27 mouse cellular contexts compared by ENCODE assay signal in genomic region chr7:6204200-6204599, GRCm38 (mm10). TPM values are rescaled to one million over a fixed set of nuclear protein-coding genes. Genes with fewer than 3 reads are reported as not detected.
"Had no signal": no experiment of that assay in that cellular context is flagged by ENCODE, and none has a peak within 500 bp of the region (broad histone marks: within the 10 kb centered on the region; RNA-seq: fewer than 3 reads in every experiment).

No protein-coding gene starts in this region.

- H3K9ac ChIP-seq: lung, embryonic 14.5 days; midbrain, embryonic 12.5 days; neural tube, embryonic 13.5 days; neural tube, embryonic 15.5 days had no signal

- DNase-seq: lung, adult 18-20 months; lung, embryonic 14.5 days; lung, postnatal 10 days; lung, postnatal 4 days; midbrain, embryonic 14.5 days; retina, postnatal 1 day; right cerebral cortex, adult 18-20 months; right cerebral cortex, postnatal 25 days; right cerebral cortex, postnatal 4 days; spleen, adult 18-20 months; thymus, adult 18-20 months; thymus, postnatal 14 days; thymus, postnatal 36 days had no signal

- H3K36me3 ChIP-seq: midbrain, embryonic 10.5 days; midbrain, embryonic 12.5 days; neural tube, embryonic 13.5 days; neural tube, embryonic 15.5 days had no signal

- H3K4me1 ChIP-seq: midbrain, embryonic 10.5 days; midbrain, embryonic 12.5 days; neural tube, embryonic 13.5 days; neural tube, embryonic 15.5 days had no signal

- H3K4me3 ChIP-seq: midbrain, embryonic 10.5 days; midbrain, embryonic 12.5 days; myocyte; neural tube, embryonic 13.5 days; neural tube, embryonic 15.5 days had no signal

- H3K27me3 ChIP-seq: midbrain, embryonic 12.5 days; neural tube, embryonic 13.5 days; neural tube, embryonic 15.5 days had no signal

- H3K27ac ChIP-seq: midbrain, embryonic 10.5 days; midbrain, embryonic 12.5 days; neural tube, embryonic 13.5 days; neural tube, embryonic 15.5 days had no signal

RNA-seq across cellular contexts. Expression of gene Galp, which starts 7.3 kb away (rescaled TPM):
- total RNA-seq: megakaryocyte, adult 5-6 weeks; megakaryocyte-erythroid progenitor cell, adult 5-6 weeks had no signal
- polyA plus RNA-seq: lung, embryonic 14.5 days; lung, embryonic 16.5 days; midbrain, embryonic 10.5 days; midbrain, embryonic 12.5 days; midbrain, embryonic 14.5 days; midbrain, embryonic 16.5 days; myocyte; neural tube, embryonic 11.5 days; neural tube, embryonic 13.5 days; neural tube, embryonic 15.5 days; small intestine, adult 2 months; stomach, embryonic 14.5 days; stomach, embryonic 16.5 days; thymus, postnatal 0 days had no signal

RNA-seq across cellular contexts. Expression of gene Zscan5b, which starts 17.9 kb away (rescaled TPM):
- total RNA-seq: megakaryocyte, adult 5-6 weeks; megakaryocyte-erythroid progenitor cell, adult 5-6 weeks had no signal
- polyA plus RNA-seq: lung, embryonic 14.5 days; lung, embryonic 16.5 days; midbrain, embryonic 10.5 days; midbrain, embryonic 12.5 days; midbrain, embryonic 14.5 days; midbrain, embryonic 16.5 days; myocyte; neural tube, embryonic 11.5 days; neural tube, embryonic 13.5 days; neural tube, embryonic 15.5 days; small intestine, adult 2 months; stomach, embryonic 14.5 days; stomach, embryonic 16.5 days; thymus, postnatal 0 days had no signal

RNA-seq across cellular contexts. Expression of gene Epp13, which starts 48.3 kb away (rescaled TPM):
- total RNA-seq: megakaryocyte, adult 5-6 weeks; megakaryocyte-erythroid progenitor cell, adult 5-6 weeks had no signal
- polyA plus RNA-seq: lung, embryonic 14.5 days; lung, embryonic 16.5 days; midbrain, embryonic 10.5 days; midbrain, embryonic 12.5 days; midbrain, embryonic 14.5 days; midbrain, embryonic 16.5 days; myocyte; neural tube, embryonic 11.5 days; neural tube, embryonic 13.5 days; neural tube, embryonic 15.5 days; small intestine, adult 2 months; stomach, embryonic 14.5 days; stomach, embryonic 16.5 days had no signal
